Mouse (Mus musculus) midbrain, embryonic 13.5 days (tissue): ENCODE data around the gene Flnb. TPM values are rescaled to one million over a fixed set of nuclear protein-coding genes. Genes with fewer than 3 reads are reported as not detected.

ENCODE experiments used
- ATAC-seq: fragments of 200-750 bp; cut with Nextera tagmentation; 2 replicates; pipeline ENCODE4 v1.8.0; 2017; ENCODE audit warnings: mild to moderate bottlenecking, moderate TSS enrichment, moderate library complexity
- H3K27ac ChIP-seq: fragments of 300-500 bp; sonication (generic); 2 replicates; pipeline ENCODE4 v1.5.1; 2015; ENCODE audit warnings: inconsistent platforms, mild to moderate bottlenecking, moderate library complexity
- H3K27me3 ChIP-seq: fragments of 300-500 bp; sonication (generic); 2 replicates; pipeline ENCODE4 v1.6.1; 2015; ENCODE audit warnings: mild to moderate bottlenecking, inconsistent platforms
- H3K36me3 ChIP-seq: fragments of 300-500 bp; sonication (generic); 2 replicates; pipeline ENCODE4 v1.6.1; 2015; ENCODE audit warnings: mild to moderate bottlenecking, inconsistent platforms
- H3K4me1 ChIP-seq: fragments of 300-500 bp; sonication (generic); replicated peaks from 2 replicates; pipeline ENCODE4 v1.6.1; 2015; ENCODE audit warnings: inconsistent platforms
- H3K4me2 ChIP-seq: fragments of 300-500 bp; sonication (generic); replicated peaks from 2 replicates; pipeline ENCODE4 v1.6.1; 2015; ENCODE audit warnings: moderate library complexity, mild to moderate bottlenecking, inconsistent platforms
- H3K4me3 ChIP-seq: fragments of 300-500 bp; sonication (generic); replicated peaks from 2 replicates; pipeline ENCODE4 v1.5.1; 2015; ENCODE audit warnings: mild to moderate bottlenecking, inconsistent platforms
- H3K9ac ChIP-seq: fragments of 300-500 bp; sonication (generic); replicated peaks from 2 replicates; pipeline ENCODE4 v1.6.1; 2015; ENCODE audit warnings: mild to moderate bottlenecking, inconsistent platforms
- H3K9me3 ChIP-seq: fragments of 300-500 bp; sonication (generic); 2 replicates; pipeline ENCODE4 v1.6.1; 2016; ENCODE audit warnings: mild to moderate bottlenecking, inconsistent platforms
- WGBS: fragments of 180-500 bp; shearing (Covaris S2); methylation state at CpG from one replicate; pipeline ENCODE4 v1.1.7; 2015; 5-methylcytosine and 5-hydroxymethylcytosine counted together
- polyA plus RNA-seq: library from polyadenylated mRNA; unstranded; fragments of >200 nt; fragmentation: Nextera tagmentation; extraction: Ambion mirVana; gene quantifications from 2 replicates; pipeline ENCODE4 v1.2.1, GENCODE M21; 2015

The Flnb gene
- 10.8 and 11.3 TPM in 2 replicates for polyA plus RNA-seq

DNA sequence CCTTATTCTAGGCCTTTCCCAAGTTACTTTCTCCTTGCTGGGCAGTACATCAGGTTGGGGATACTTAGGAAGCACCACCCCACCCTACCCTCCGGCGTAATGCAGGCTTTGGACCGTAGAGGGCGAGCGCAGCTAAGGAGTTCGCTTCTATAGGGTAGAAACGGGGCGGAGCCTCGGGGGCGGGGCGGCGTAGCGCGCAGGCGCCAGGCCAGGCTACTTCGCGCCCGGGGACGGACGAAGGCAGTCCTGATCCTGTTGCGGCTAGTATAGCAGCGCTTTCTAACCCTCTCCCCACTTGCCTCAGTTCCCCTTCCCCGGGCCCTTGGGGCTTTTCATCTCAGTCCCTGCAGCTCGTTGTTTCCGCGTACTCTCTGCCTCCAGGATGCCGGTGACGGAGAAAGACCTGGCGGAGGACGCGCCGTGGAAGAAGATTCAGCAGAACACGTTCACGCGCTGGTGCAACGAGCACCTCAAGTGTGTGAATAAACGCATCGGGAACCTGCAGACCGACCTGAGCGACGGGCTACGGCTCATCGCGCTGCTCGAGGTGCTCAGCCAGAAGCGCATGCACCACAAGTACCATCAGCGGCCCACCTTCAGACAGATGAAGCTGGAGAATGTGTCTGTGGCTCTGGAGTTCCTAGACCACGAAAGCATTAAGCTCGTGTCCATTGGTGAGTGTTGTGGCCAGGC, at the start of gene Flnb:
Gene Flnb, plus strand, starts transcription at position 188 of the 693 bp plus-strand sequence.
- peak; percentile 99 for ATAC-seq
- Histone ChIP-seq H3K4me1 (peaks cover 33% of the 10 kb centered on the region), H3K9me3 (no peaks in the 10 kb centered on the region), H3K4me2 (peak within 1 kb of the TSS; percentile 70), H3K27ac (peak within 1 kb of the TSS; percentile 80), H3K9ac (peak within 1 kb of the TSS; percentile 79), H3K36me3 (no peaks in the 10 kb centered on the region), H3K27me3 (no peaks in the 10 kb centered on the region; the same call in 1 of the 2 replicates), H3K4me3 (peak within 1 kb of the TSS; percentile 68)
- WGBS: under 1% methylated on average over 49 of the region's 49 CpGs

DNA sequence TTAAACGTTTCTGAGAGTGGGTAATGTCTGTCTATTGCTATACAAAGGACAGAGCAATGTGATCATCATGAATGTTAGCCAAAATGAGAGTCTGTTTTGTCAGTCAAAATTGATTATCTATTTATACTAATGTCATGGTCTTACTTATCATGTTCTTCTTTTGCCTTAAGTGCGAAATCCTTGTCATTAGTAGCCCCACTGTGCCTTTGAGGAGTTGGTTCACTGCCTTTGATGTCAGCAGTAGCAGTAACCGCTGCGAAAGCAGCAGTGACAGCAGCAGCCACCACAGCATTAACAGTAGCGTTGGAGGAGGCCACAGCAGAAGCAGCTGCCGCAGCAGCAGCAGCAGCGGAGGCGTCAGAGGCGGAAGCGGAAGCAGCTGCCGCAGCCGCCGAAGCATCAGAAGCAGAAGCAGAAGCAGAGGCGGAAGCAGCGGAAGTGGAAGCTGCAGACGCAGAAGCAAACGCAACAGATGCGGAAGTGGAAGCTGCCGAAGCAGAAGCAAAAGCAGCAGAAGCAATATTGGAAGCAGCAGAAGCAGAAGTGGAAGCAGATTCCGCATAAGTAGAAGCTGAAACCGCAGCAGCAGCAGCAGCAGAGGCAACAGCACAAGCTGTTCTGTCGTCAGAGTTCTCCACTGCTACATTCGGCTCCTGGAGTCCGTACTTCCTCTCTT, 43.9 kb upstream of the Flnb start:
- ATAC-seq: peak; percentile 91
- H3K27ac ChIP-seq: peak overlapping the region; percentile 65; the same call in 1 of the 2 replicates
- H3K36me3 ChIP-seq: no peaks in the 10 kb centered on the region
- peak overlapping the region; percentile 52 for H3K4me2 ChIP-seq
- WGBS: 45% methylated on average over 23 of the region's 24 CpGs
- H3K4me3 ChIP-seq: peak overlapping the region; percentile 47
- H3K4me1 ChIP-seq: peaks cover 3% of the 10 kb centered on the region
- H3K9ac ChIP-seq: peak overlapping the region; percentile 49
- H3K9me3 ChIP-seq: no peaks in the 10 kb centered on the region
- H3K27me3 ChIP-seq: no peaks in the 10 kb centered on the region

DNA sequence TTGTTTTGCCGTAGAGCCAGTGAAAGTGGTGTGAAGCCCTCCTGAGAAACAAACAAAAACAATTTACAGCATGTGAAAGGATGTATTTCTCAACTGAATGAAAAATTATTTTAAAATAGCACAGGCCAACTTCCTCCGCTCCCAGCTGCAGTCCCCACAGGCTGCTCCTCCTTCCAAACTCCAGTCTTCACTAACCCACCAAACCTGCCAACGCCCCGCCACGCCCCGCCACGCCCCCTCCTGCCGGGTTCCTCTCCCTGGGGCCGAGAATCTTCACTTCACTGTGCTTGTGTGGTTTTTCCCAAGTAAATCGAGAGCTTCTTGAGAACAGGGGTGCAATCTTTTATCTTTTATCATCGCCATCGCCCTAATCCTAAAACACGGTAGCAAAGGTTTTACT, 31.7 kb upstream of the Flnb start:
- no peak overlapping the region for H3K27ac ChIP-seq
- H3K9ac ChIP-seq: no peak overlapping the region
- no peaks in the 10 kb centered on the region for H3K36me3 ChIP-seq
- no peak overlapping the region for H3K4me3 ChIP-seq
- ATAC-seq: no peak
- no peaks in the 10 kb centered on the region for H3K27me3 ChIP-seq
- no peaks in the 10 kb centered on the region for H3K4me1 ChIP-seq
- no peak overlapping the region for H3K4me2 ChIP-seq
- H3K9me3 ChIP-seq: no peaks in the 10 kb centered on the region
- WGBS: 57% methylated on average over 13 of the region's 13 CpGs

DNA sequence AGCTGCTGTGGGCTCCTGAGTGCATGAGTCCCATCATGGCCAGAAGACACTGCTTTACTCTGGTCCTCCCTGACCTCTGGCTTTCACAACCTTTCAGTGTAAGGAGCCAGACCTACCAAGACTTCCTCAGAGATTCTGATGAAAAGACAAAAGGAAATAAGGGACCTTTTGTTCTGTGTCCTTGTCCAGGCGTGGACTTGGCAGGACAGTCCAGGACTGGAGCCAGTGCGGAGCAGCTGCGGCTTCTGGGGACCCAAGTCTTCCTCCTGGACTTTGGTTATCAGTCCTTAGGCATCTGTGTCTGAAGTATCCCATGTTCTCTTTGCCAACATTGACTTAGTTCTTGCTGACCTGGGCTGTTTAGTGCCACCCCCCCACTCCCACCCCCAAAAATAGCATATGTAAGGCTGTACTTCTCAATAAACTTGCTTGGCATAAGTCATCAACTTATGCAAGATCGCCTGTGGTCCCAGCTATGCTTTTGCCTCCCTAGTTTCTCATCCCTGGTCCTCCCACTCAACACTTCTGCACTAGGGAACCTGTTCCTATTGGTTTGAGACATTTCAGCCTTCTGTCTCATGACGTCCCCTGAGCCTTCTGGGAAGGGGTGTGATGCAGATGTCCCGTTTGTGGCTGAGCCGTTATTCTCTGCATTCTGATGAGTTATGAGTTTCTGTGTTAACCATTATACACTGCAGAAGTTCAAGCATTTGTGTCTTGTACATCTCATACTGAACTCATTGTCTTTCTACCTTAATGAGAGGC, 28.3 kb upstream of the Flnb start:
- H3K4me1 ChIP-seq: peaks cover 10% of the 10 kb centered on the region
- no peaks in the 10 kb centered on the region for H3K9me3 ChIP-seq
- no peaks in the 10 kb centered on the region for H3K27me3 ChIP-seq
- no peak overlapping the region for H3K4me2 ChIP-seq
- H3K36me3 ChIP-seq: no peaks in the 10 kb centered on the region
- no peak overlapping the region for H3K27ac ChIP-seq
- H3K4me3 ChIP-seq: no peak overlapping the region
- WGBS: 88% methylated on average over 7 of the region's 7 CpGs
- no peak overlapping the region for H3K9ac ChIP-seq
- ATAC-seq: no peak

DNA sequence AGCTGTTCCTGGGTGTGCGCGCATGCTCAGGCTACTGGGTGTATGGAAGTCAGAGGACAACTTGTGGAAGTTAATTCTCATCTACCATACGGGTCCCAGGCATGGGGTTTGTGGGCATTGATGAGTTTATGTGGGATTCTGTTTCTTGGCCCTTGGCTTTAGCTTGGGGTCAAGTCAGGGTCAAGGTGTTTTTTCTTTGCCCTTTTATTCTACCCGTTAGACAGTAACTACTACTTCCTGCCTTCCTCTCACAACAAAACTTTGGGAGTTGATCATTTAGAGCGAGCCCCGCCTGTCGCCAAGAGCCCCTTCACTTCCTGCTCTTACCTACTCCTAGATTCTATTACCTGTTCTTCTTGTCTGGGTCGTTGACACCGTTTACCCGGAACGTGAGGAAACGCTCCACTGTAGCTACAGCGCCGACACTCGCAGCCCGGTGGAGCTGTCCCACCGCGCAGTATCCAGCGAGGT, 26.7 kb upstream of the Flnb start:
- H3K27ac ChIP-seq: no peak overlapping the region
- peak; percentile 55 for ATAC-seq
- peaks cover 10% of the 10 kb centered on the region for H3K4me1 ChIP-seq
- H3K4me3 ChIP-seq: peak overlapping the region; percentile 46
- H3K36me3 ChIP-seq: no peaks in the 10 kb centered on the region
- H3K27me3 ChIP-seq: no peaks in the 10 kb centered on the region
- peak overlapping the region; percentile 79 for H3K4me2 ChIP-seq
- H3K9ac ChIP-seq: peak overlapping the region; percentile 61
- WGBS: 17% methylated on average over 19 of the region's 19 CpGs
- H3K9me3 ChIP-seq: no peaks in the 10 kb centered on the region

DNA sequence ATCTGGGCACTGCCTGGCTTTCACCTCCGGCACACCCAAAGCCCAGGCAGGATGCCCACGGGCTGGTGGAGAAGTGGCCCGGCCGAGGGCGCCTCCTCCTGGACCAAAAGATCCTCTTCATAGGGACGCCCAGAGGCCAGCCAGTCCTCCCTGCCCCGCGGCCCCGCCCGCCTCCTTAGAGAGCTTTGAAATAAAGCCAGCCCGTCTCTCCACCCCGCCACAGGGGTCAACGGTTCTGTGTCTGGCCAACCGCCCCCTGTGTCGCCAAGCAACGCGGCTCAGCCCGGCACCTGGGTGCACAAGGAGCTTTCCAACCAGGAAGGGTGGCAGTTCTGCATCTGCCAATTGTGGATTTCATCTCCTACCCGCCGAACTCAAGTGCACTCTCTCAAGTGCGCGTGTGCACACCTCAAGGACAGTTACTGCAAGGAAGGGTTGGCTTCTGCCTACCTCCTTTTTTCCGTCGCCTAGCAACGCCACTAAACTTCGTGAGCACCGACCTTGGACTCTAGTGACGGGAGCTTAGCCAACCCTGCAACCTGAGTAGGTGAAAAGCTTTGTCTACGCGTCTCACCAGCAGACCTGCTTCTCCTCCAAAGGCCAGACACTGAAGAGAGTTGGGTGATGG, 26.1 kb upstream of the Flnb start, which contains the start of gene Gm26661:
Gene Gm26661, plus strand, starts transcription at position 56 of the 628 bp plus-strand sequence.
- Histone ChIP-seq H3K4me3 (peak within 1 kb of the TSS; percentile 46), H3K36me3 (no peaks in the 10 kb centered on the region), H3K9ac (peak within 1 kb of the TSS; percentile 61), H3K27ac (no peak within 1 kb of the TSS), H3K4me2 (peak within 1 kb of the TSS; percentile 79), H3K4me1 (peaks cover 10% of the 10 kb centered on the region), H3K9me3 (no peaks in the 10 kb centered on the region), H3K27me3 (no peaks in the 10 kb centered on the region)
- peak; percentile 90 for ATAC-seq
- WGBS: 2% methylated on average over 30 of the region's 30 CpGs

DNA sequence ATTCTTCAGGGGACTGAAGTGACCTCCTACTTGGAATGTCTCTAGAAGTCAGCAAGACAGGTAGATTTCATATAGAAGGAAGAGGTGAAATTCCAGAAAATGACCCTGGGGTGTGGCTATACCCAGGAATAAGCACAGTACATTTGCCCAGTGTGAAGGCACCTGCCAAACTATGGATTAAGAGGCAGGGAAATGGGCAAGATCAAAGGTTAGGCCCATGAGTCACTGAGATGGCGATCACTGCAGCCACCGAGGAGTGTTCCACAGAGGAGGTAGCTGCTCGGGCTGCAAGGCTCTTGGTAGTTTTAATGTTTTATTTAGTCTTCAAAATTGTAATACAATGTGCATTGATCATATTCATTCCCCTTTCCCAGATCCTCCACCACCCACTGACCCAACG, 21.8 kb upstream of the Flnb start:
- no peak overlapping the region for H3K4me2 ChIP-seq
- H3K27me3 ChIP-seq: no peaks in the 10 kb centered on the region
- 88% methylated on average over 4 of the region's 4 CpGs for WGBS
- no peak overlapping the region for H3K4me3 ChIP-seq
- H3K9me3 ChIP-seq: peaks cover 2% of the 10 kb centered on the region; the same call in 1 of the 2 replicates
- no peak overlapping the region for H3K27ac ChIP-seq
- H3K36me3 ChIP-seq: no peaks in the 10 kb centered on the region
- ATAC-seq: no peak
- peaks cover 10% of the 10 kb centered on the region for H3K4me1 ChIP-seq
- no peak overlapping the region for H3K9ac ChIP-seq

DNA sequence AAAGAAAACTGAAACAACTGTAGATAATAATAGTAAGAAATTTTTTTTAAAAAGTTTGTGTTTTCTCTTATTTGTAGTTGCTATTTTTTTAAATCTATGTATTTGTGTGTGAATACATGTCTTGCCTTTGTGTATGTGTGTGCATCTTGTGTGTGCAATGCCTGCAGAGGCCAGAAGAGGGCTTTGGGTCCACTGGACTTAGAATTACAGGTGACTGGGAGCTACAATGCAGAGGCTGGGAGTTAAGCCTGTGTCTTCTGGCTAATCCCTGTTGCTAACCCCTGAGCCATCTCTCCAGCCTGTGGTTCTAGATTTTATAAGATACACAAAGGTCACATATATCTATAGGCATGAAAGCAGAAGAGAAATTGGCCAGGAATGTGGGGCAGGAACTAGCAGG, 17.1 kb upstream of the Flnb start:
- Histone ChIP-seq H3K27me3 (no peaks in the 10 kb centered on the region), H3K4me2 (no peak overlapping the region), H3K9ac (no peak overlapping the region), H3K4me1 (no peaks in the 10 kb centered on the region), H3K4me3 (no peak overlapping the region), H3K36me3 (no peaks in the 10 kb centered on the region), H3K9me3 (peaks cover 2% of the 10 kb centered on the region; the same call in 1 of the 2 replicates), H3K27ac (no peak overlapping the region)
- ATAC-seq: no peak

DNA sequence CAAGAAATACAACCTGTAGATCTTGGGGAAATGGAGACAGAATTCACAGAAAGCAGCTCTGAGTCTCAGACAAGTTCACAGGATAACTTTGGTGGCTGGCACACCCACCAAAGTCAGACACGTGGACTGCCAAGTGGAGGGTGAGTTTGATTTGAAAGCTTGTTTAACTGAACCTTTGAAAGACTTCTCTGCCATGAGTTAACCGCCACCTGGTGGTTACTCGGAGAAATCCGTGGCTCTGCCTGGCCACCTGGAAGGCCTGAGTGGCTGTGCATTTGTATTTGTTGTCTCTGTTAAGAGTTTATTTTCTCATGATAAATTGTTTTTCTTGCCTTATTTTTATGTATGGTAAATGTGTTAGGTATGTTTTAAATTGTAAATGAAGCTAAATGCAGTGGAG, 15.9 kb upstream of the Flnb start:
- Histone ChIP-seq H3K4me1 (no peaks in the 10 kb centered on the region), H3K27me3 (no peaks in the 10 kb centered on the region), H3K9me3 (peaks cover 2% of the 10 kb centered on the region; the same call in 1 of the 2 replicates), H3K9ac (no peak overlapping the region), H3K36me3 (no peaks in the 10 kb centered on the region), H3K27ac (no peak overlapping the region), H3K4me3 (no peak overlapping the region), H3K4me2 (no peak overlapping the region)
- 14% methylated on average over 4 of the region's 4 CpGs for WGBS
- no peak for ATAC-seq

DNA sequence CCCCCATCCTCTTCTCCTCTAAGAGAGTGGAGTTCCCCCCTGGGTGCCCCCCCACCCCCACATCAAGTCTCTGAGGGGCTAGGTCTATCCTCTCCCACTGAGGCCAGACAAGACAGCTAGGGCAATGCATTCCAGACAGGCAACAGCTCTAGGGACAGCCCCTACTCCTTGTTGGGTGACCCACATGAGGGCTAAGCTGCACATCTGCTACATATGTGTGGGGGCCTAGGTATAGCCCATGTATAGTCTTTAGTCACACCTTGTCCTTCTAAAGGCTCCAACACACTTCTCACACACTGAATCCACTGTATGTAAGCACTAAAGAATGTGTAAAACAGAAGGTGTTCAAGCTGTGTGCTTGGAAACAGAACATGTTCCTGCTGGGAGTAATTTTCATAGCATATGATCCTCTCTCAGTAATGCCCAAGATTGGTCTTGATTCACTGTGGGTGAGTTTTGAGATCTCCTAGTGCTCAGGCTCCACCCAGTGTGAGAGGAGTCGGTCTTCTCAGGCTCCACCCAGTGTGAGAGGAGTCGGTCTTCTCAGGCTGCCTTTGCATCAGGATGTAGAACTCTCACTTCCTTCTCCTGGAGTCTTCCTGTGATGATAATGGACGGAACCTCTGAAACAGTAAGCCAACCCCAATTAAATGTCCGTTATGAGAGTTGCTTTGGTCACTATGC, 13.7 kb upstream of the Flnb start:
- H3K9me3 ChIP-seq: peaks cover 2% of the 10 kb centered on the region; the same call in 1 of the 2 replicates
- no peaks in the 10 kb centered on the region for H3K36me3 ChIP-seq
- 76% methylated on average over 4 of the region's 4 CpGs for WGBS
- no peaks in the 10 kb centered on the region for H3K4me1 ChIP-seq
- no peak overlapping the region for H3K9ac ChIP-seq
- H3K27ac ChIP-seq: no peak overlapping the region
- H3K27me3 ChIP-seq: no peaks in the 10 kb centered on the region
- no peak for ATAC-seq
- no peak overlapping the region for H3K4me2 ChIP-seq
- no peak overlapping the region for H3K4me3 ChIP-seq

DNA sequence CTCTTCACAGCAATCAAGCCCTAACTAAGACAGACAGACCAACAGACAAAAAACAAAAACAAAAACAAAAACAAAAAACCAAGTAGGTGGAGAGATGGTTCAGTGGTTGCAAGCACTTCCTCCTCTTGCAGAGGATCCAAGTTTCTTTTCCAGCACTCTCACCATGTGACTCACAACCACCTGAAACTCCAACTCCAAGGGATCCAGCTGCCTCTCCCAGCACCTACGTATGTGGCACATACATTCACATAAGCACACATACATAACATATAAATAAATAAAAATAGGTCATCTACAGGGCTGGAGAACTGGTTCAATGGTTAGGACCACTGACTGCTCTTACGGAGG, 13.2 kb upstream of the Flnb start:
- no peaks in the 10 kb centered on the region for H3K27me3 ChIP-seq
- H3K9me3 ChIP-seq: peaks cover 2% of the 10 kb centered on the region; the same call in 1 of the 2 replicates
- ATAC-seq: no peak
- H3K36me3 ChIP-seq: no peaks in the 10 kb centered on the region
- no peak overlapping the region for H3K4me2 ChIP-seq
- 95% methylated on average over 2 of the region's 2 CpGs for WGBS
- no peaks in the 10 kb centered on the region for H3K4me1 ChIP-seq
- no peak overlapping the region for H3K4me3 ChIP-seq
- no peak overlapping the region for H3K9ac ChIP-seq
- H3K27ac ChIP-seq: no peak overlapping the region
